Mouse (Mus musculus): ENCODE results near the gene Acad12.

DNA sequence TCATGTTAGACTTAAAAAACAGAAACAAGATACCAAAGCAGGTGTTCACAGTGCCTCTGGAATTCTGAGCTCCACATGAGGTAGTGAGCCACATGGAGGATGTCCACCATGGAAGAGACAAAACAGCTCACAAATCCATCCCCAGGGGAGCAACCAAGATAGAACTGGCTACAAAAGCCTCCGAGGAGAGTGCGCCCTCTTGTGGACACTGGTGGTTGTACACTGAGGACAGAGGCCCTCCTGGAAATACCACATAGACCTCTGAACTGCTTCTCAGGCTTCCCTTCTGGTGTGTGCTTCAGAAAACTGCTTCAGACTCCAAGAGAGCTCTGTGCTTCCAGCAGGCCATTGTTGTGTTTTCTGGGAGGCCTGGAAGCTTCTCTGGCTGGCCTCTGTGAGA is 12.6 kb downstream of the Acad12 start:
- TF ChIP-seq CTCF (IDR thresholded peaks at IDR 0.05; ENCODE audit: low read depth, low read length), result peak; percentile 90
- no peak for TF ChIP-seq POLR2A (IDR thresholded peaks at IDR 0.05; ENCODE audit: insufficient read depth, low read length)
- no peak for TF ChIP-seq EP300 (IDR thresholded peaks at IDR 0.05; ENCODE audit: insufficient read depth, low read depth, low read length)
